Mouse (Mus musculus) T-helper 1 cell (primary cell): ENCODE data around the gene Cxcl10.

Experiments used
- in situ Hi-C: fragments of 300-600 bp; cut with MboI, MseI; formaldehyde crosslinking; loops from one replicate; pipeline ENCODE4 v1.15.1; 2025; ENCODE audit warnings: high pct_unique_total_duplicates

Gene Cxcl10

GRCm38 (mm10) chr5:92348794-92349413 is at the start of gene Cxcl10:
TSS of gene Cxcl10 (minus strand) at chr5:92348889.
- in situ Hi-C loops: no loop called here

- in situ Hi-C loops: no loop called here
Measured at GRCm38 (mm10) chr5:92398153-92398552, 49.5 kb upstream of the Cxcl10 start.

- in situ Hi-C loops: no loop called here
Measured at GRCm38 (mm10) chr5:92396476-92396875, 47.8 kb upstream of the Cxcl10 start.

GRCm38 (mm10) chr5:92395764-92396163 is 47.1 kb upstream of the Cxcl10 start:
- in situ Hi-C loops: no loop called here

- in situ Hi-C loops: no loop called here
Measured at GRCm38 (mm10) chr5:92393863-92394262, 45.2 kb upstream of the Cxcl10 start.

GRCm38 (mm10) chr5:92392542-92392941 is 43.9 kb upstream of the Cxcl10 start:
- in situ Hi-C loops: no loop called here

- in situ Hi-C loops: no loop called here
Measured at GRCm38 (mm10) chr5:92390615-92391014, 41.9 kb upstream of the Cxcl10 start.

- in situ Hi-C loops: no loop called here
Measured at GRCm38 (mm10) chr5:92389977-92390376, 41.3 kb upstream of the Cxcl10 start.

- in situ Hi-C loops: no loop called here
Measured at GRCm38 (mm10) chr5:92387433-92387832, 38.7 kb upstream of the Cxcl10 start.

- in situ Hi-C loops: no loop called here
Measured at GRCm38 (mm10) chr5:92386643-92387042, 38.0 kb upstream of the Cxcl10 start.

- in situ Hi-C loops: no loop called here
Measured at GRCm38 (mm10) chr5:92386102-92386501, 37.4 kb upstream of the Cxcl10 start.

- in situ Hi-C loops: no loop called here
Measured at GRCm38 (mm10) chr5:92384855-92385254, 36.2 kb upstream of the Cxcl10 start.

- in situ Hi-C loops: no loop called here
Measured at GRCm38 (mm10) chr5:92383747-92384146, 35.1 kb upstream of the Cxcl10 start.

- in situ Hi-C loops: no loop called here
Measured at GRCm38 (mm10) chr5:92382349-92382679, 33.6 kb upstream of the Cxcl10 start.

- in situ Hi-C loops: no loop called here
Measured at GRCm38 (mm10) chr5:92381550-92382348, 33.1 kb upstream of the Cxcl10 start.

- in situ Hi-C loops: loop anchor here (5.0 kb wide), 2 partner anchors 35 to 60 kb away; no protein-coding TSS in a partner anchor
Measured at GRCm38 (mm10) chr5:92376795-92377405, 28.2 kb upstream of the Cxcl10 start.

- in situ Hi-C loops: loop anchor here (5.0 kb wide), 2 partner anchors 33 to 58 kb away; no protein-coding TSS in a partner anchor
Measured at GRCm38 (mm10) chr5:92375368-92375767, 26.7 kb upstream of the Cxcl10 start.

- in situ Hi-C loops: loop anchor here (5.0 kb wide), 2 partner anchors 32 to 57 kb away; no protein-coding TSS in a partner anchor
Measured at GRCm38 (mm10) chr5:92374721-92375142, 26.0 kb upstream of the Cxcl10 start.

GRCm38 (mm10) chr5:92372605-92373004 is 23.9 kb upstream of the Cxcl10 start:
- in situ Hi-C loops: no loop called here

GRCm38 (mm10) chr5:92371361-92371976 is 22.8 kb upstream of the Cxcl10 start:
- in situ Hi-C loops: no loop called here

- in situ Hi-C loops: no loop called here
Measured at GRCm38 (mm10) chr5:92370891-92371290, 22.2 kb upstream of the Cxcl10 start.

GRCm38 (mm10) chr5:92370392-92370791 is 21.7 kb upstream of the Cxcl10 start:
- in situ Hi-C loops: no loop called here
